Mouse (Mus musculus): ENCODE results near the gene 4931414P19Rik.

DNA sequence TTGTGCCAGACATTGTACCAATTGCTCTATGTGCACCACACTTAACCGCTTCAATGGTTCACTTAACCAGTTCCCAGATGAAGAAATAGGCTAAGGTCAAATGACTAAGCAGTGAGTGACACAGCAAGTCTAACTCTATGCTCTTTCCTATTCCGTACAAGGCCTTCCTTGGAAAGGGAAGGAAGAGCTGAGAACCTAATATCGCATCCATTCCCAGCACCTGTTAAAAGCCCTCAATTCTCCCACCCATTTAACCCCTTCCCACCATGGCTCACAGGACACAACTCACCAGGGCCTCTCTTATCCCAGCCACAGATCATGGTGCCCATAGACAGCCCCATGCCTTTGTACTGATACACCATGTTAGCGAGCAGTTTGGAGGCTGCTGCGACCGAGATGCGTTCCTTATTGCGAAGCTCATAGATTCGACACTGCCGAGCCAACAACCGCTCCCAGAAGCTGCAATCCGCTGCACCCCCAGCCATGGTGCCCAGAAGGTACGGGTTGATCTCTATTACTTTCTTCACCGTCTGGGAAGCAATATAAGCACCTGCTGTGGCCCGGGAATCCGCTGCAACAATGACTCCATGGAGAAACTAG, 10.5 kb upstream of the 4931414P19Rik start:
- TF ChIP-seq CTCF (IDR thresholded peaks at IDR 0.05; ENCODE audit: borderline replicate concordance, control insufficient read depth, extremely low read depth, insufficient read depth, low read length, poor library complexity): no peak
- TF ChIP-seq POLR2A (IDR thresholded peaks at IDR 0.05; ENCODE audit: control insufficient read depth, extremely low read depth, insufficient read depth, low read length, poor library complexity): no peak

Measured in thymus, adult 2 months (tissue).